In the genomic region with DNA sequence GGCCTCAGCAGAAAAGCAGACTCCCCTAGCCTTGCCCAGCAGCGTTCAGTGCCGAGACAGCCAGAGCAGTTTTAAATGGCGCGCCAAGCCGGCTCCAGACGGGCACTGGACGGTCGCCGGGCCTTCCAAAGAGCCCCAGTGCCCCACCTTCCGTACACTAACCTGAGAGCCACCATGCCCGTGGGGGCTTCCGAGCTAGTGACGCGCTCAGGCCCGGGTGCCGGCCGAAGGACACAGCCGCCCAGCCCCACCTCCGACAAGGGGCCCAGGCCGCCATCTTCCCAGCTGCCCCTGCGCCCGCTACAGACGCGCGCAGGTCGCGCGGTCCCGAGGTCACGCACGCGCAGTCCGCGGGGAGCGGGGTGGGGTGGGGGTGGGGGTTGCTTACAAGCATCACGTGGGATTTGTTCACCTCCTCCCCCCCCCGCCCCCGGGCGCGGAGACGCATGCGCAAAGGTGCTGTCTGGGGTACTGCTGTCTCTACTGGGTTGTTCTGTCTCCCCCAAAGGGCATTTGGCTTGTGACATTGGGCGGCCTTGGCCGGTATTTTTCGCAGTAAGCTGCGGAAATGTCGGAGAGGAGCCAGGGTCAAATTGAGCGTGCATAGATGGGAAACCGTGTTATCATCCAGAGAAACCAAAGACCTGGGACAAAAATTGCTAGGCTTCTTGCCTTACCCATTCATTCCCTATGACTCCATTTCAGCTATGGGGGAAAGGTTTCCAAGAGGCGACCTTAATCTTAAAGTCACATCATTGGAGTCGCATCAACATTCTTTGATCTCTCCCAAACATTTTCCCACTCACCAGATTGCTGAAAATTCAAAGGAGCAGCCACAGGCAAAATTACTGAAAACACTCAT, we compare ENCODE assay signal across 7 mouse cellular contexts. TPM values are rescaled to one million over a fixed set of nuclear protein-coding genes. Genes with fewer than 3 reads are reported as not detected.
DNase-seq lines count a peak whose midpoint lies in the region; ATAC-seq lines count a peak whose summit lies in the region.

TSS of gene Abhd10 (minus strand) at position 341 of the 862 bp plus-strand sequence.

- peak within 1 kb of the TSS; percentile 98 for H3K27ac ChIP-seq in embryonic facial prominence, embryonic 10.5 days (replicated peaks)
- H3K27ac ChIP-seq in limb, embryonic 10.5 days: peak within 1 kb of the TSS; percentile 96
- H3K27ac ChIP-seq in midbrain, embryonic 13.5 days: peak within 1 kb of the TSS; percentile 94

- peaks cover 21% of the 10 kb centered on the region for H3K4me1 ChIP-seq in embryonic facial prominence, embryonic 10.5 days
- H3K4me1 ChIP-seq in limb, embryonic 10.5 days: peaks cover 19% of the 10 kb centered on the region
- H3K4me1 ChIP-seq in midbrain, embryonic 13.5 days (replicated peaks): peaks cover 17% of the 10 kb centered on the region

- H3K9me3 ChIP-seq in embryonic facial prominence, embryonic 10.5 days: no peaks in the 10 kb centered on the region
- no peaks in the 10 kb centered on the region for H3K9me3 ChIP-seq in limb, embryonic 10.5 days (replicated peaks)
- no peaks in the 10 kb centered on the region for H3K9me3 ChIP-seq in midbrain, embryonic 13.5 days

- H3K9ac ChIP-seq in midbrain, embryonic 13.5 days (replicated peaks): peak within 1 kb of the TSS; percentile 90

- WGBS in embryonic facial prominence, embryonic 10.5 days: under 1% methylated on average over 51 of the region's 51 CpGs
- under 1% methylated on average over 51 of the region's 51 CpGs for WGBS in limb, embryonic 10.5 days
- WGBS in midbrain, embryonic 13.5 days: under 1% methylated on average over 51 of the region's 51 CpGs

- H3K4me2 ChIP-seq in midbrain, embryonic 13.5 days (replicated peaks): peak within 1 kb of the TSS; percentile 61

- ATAC-seq in midbrain, embryonic 13.5 days: peak; percentile 98

- peak within 1 kb of the TSS; percentile 77 for H3K4me3 ChIP-seq in embryonic facial prominence, embryonic 10.5 days
- H3K4me3 ChIP-seq in limb, embryonic 10.5 days: peak within 1 kb of the TSS; percentile 78
- peak within 1 kb of the TSS; percentile 75 for H3K4me3 ChIP-seq in midbrain, embryonic 13.5 days (replicated peaks)

- peak; percentile 99 for DNase-seq in adrenal gland, postnatal 10 days
- DNase-seq in embryonic facial prominence, embryonic 10.5 days (ENCODE audit: low spot score): peak; percentile 99
- peak; percentile 47 for DNase-seq in gonadal fat pad, adult 2 months (ENCODE audit: low read depth)
- peak; percentile 96 for DNase-seq in kidney, adult 11 months
- peak; percentile 99 for DNase-seq in limb, embryonic 10.5 days (ENCODE audit: low spot score)
- peak; percentile 74 for DNase-seq in spleen, adult 12 weeks (ENCODE audit: low spot score)

- peaks cover 27% of the 10 kb centered on the region for H3K36me3 ChIP-seq in embryonic facial prominence, embryonic 10.5 days (replicated peaks)
- peaks cover 20% of the 10 kb centered on the region for H3K36me3 ChIP-seq in limb, embryonic 10.5 days
- H3K36me3 ChIP-seq in midbrain, embryonic 13.5 days: no peaks in the 10 kb centered on the region

- H3K27me3 ChIP-seq in embryonic facial prominence, embryonic 10.5 days (replicated peaks; ENCODE audit: low read depth, poor library complexity, severe bottlenecking): no peaks in the 10 kb centered on the region
- H3K27me3 ChIP-seq in limb, embryonic 10.5 days (ENCODE audit: low read depth, poor library complexity, severe bottlenecking): no peaks in the 10 kb centered on the region
- H3K27me3 ChIP-seq in midbrain, embryonic 13.5 days: no peaks in the 10 kb centered on the region

RNA-seq across cellular contexts. Expression of gene Abhd10, which starts in this region (rescaled TPM):
- total RNA-seq in adrenal gland, postnatal 10 days (2021): 10 to 100 TPM; 23.0 to 26.4 TPM
- 40.7 and 43.8 TPM in 2 replicates for polyA plus RNA-seq in embryonic facial prominence, embryonic 10.5 days (2016; fragmentation: Nextera tagmentation; extraction: Ambion mirVana)
- 6.6 and 6.9 TPM in 2 replicates for polyA plus RNA-seq in gonadal fat pad, adult 2 months (2012; rRNA removed)
- 38.8 and 43.0 TPM in 2 replicates for polyA plus RNA-seq in limb, embryonic 10.5 days (2016; fragmentation: Nextera tagmentation; extraction: Ambion mirVana)
- polyA plus RNA-seq in midbrain, embryonic 13.5 days (2015; fragmentation: Nextera tagmentation; extraction: Ambion mirVana): 52.6 and 58.8 TPM in 2 replicates

Comparison
In these comparisons a context has a peak if more than half of its experiments do, and no peak if none do; other contexts are left out.
1. Peak in every context shown above with its lines: DNase-seq, ATAC-seq, H3K4me3 ChIP-seq and H3K27ac ChIP-seq.
2. DNase-seq: peak in every context shown above with its lines; median percentile 99 in adrenal gland, postnatal 10 days; 99 in embryonic facial prominence, embryonic 10.5 days; 99 in limb, embryonic 10.5 days; 96 in kidney, adult 11 months; 74 in spleen, adult 12 weeks; 47 in gonadal fat pad, adult 2 months.